Mouse (Mus musculus): Measurements from ENCODE around the gene Gp1bb.

DNA sequence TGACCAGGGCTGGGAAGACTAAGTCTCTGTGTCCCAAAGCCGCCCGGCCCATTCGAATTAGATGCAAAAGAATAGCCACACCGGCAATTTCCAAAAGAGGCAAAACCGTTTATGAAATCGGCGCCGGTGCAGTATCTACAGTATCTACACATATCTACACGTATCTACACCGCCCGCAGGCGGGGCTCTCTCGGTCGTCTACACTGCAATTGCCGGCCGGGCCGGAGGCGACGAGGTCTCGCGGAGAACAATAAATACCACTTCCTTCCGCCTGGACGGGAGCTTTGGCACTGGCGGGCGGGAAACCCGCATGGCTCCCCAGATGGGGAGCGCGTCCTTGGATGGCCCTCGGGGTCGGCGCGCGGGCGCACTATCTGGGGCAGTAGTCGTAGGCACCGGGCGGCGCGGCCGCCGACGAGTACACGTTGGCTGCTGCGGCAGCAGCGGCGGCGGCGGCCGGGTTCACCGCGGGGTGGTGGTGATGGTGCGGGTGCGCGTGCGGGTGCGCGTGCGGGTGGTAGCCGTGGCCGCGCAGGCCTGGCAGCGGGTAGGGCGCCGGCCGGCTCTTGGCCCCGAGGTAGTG lies 40.5 kb downstream of the Gp1bb start:
- TF ChIP-seq EP300 (IDR thresholded peaks at IDR 0.05; ENCODE audit: low read depth): no peak
- no peak for TF ChIP-seq CTCF (IDR thresholded peaks at IDR 0.05; ENCODE audit: low read depth)

Measured in liver, embryonic 14.5 days (tissue).